Mouse (Mus musculus) small intestine, adult 10 weeks (tissue): ENCODE measurements around the gene Cdk14. TPM values are rescaled to one million over a fixed set of nuclear protein-coding genes. Genes with fewer than 3 reads are reported as not detected.

Experiments
- polyA plus RNA-seq: library from polyadenylated mRNA; stranded (reverse); fragments of 350-450 nt; fragmentation: Illumina TruSeq; extraction: RNeasy Lipid Tissue Mini Kit (QIAGEN cat#74804); gene quantifications from one replicate; pipeline ENCODE4 v1.2.3, GENCODE M21; 2014; ENCODE audit warnings: low replicate concordance

The Cdk14 gene
- polyA plus RNA-seq: 3.6 TPM

GRCm38 (mm10) chr5:5419992-5420455 lies at the start of gene Cdk14:
Gene Cdk14, minus strand, starts transcription at chr5:5420312.

GRCm38 (mm10) chr5:4757902-4758301 lies 662.2 kb downstream of the Cdk14 start, which contains the start of gene Fzd1:
Gene Fzd1, minus strand, starts transcription at chr5:4758035.

Other genes with a start within 250 kb of the Cdk14 start
- gene 1700015F17Rik, start 58.8 kb upstream of the Cdk14 start, polyA plus RNA-seq: not detected
- gene Cldn12, start 94.6 kb upstream of the Cdk14 start, polyA plus RNA-seq: 83.9 TPM
- 35.4 TPM for gene Gtpbp10, start 139.2 kb upstream of the Cdk14 start, polyA plus RNA-seq
- 0.71 TPM for gene Gm8773, start 153.5 kb upstream of the Cdk14 start, polyA plus RNA-seq
- 2.3 TPM for gene Cfap69, start 243.9 kb upstream of the Cdk14 start, polyA plus RNA-seq